Comparison of ENCODE assay signal across 29 mouse cellular contexts in genomic region chr9:116795240-116795955, GRCm38 (mm10).
DNase-seq lines count a peak whose midpoint lies in the region; ATAC-seq and TF ChIP-seq lines count a peak whose summit lies in the region.
"Had no signal": no experiment of that assay in that cellular context is flagged by ENCODE, and none has a peak within 500 bp of the region (broad histone marks: within the 10 kb centered on the region; RNA-seq: fewer than 3 reads in every experiment).

No protein-coding gene starts in this region.

- 0 out of 2 replicates have a peak overlapping the region, but pooled peaks have one; percentile 4 for H3K27ac ChIP-seq in hindbrain, embryonic 12.5 days
- no peak overlapping the region for H3K27ac ChIP-seq in hindbrain, embryonic 13.5 days
- H3K27ac ChIP-seq in forebrain, embryonic 14.5 days (ENCODE audit: low read depth, low read length): no peak overlapping the region
- H3K27ac ChIP-seq in forebrain, postnatal 0 days (ENCODE audit: low read depth, low read length): no peak overlapping the region; the same call in 1 of the 2 replicates
- H3K27ac ChIP-seq: embryonic facial prominence, embryonic 12.5 days; embryonic facial prominence, embryonic 15.5 days; heart, embryonic 15.5 days; hindbrain, embryonic 10.5 days; hindbrain, embryonic 15.5 days had no signal

- no peak overlapping the region for H3K4me3 ChIP-seq in hindbrain, embryonic 12.5 days
- H3K4me3 ChIP-seq in hindbrain, embryonic 13.5 days: no peak overlapping the region
- H3K4me3 ChIP-seq in forebrain, embryonic 14.5 days (ENCODE audit: low read depth, low read length): no peak overlapping the region
- no peak overlapping the region for H3K4me3 ChIP-seq in forebrain, postnatal 0 days (ENCODE audit: low read depth, low read length)
- H3K4me3 ChIP-seq: embryonic facial prominence, embryonic 12.5 days; embryonic facial prominence, embryonic 15.5 days; heart, embryonic 12.5 days; heart, embryonic 15.5 days; hindbrain, embryonic 10.5 days; hindbrain, embryonic 15.5 days had no signal

- H3K27me3 ChIP-seq in hindbrain, embryonic 12.5 days: no peaks in the 10 kb centered on the region
- no peaks in the 10 kb centered on the region for H3K27me3 ChIP-seq in hindbrain, embryonic 13.5 days
- peaks cover 20% of the 10 kb centered on the region for H3K27me3 ChIP-seq in forebrain, embryonic 14.5 days (replicated peaks; ENCODE audit: control insufficient read depth, insufficient read depth, low read length)
- peaks cover 14% of the 10 kb centered on the region; the same call in 1 of the 2 replicates for H3K27me3 ChIP-seq in forebrain, postnatal 0 days (ENCODE audit: insufficient read depth, low read length)
- H3K27me3 ChIP-seq: CH12.LX; embryonic facial prominence, embryonic 12.5 days; embryonic facial prominence, embryonic 15.5 days; heart, embryonic 12.5 days; heart, embryonic 15.5 days; hindbrain, embryonic 15.5 days; Patski had no signal

- H3K9ac ChIP-seq in hindbrain, embryonic 12.5 days: no peak overlapping the region
- H3K9ac ChIP-seq in hindbrain, embryonic 13.5 days: no peak overlapping the region
- no peak overlapping the region for H3K9ac ChIP-seq in forebrain, embryonic 14.5 days (ENCODE audit: low read length)
- no peak overlapping the region for H3K9ac ChIP-seq in forebrain, postnatal 0 days
- H3K9ac ChIP-seq: embryonic facial prominence, embryonic 12.5 days; embryonic facial prominence, embryonic 15.5 days; heart, embryonic 12.5 days; heart, embryonic 15.5 days; hindbrain, embryonic 15.5 days had no signal

- no peaks in the 10 kb centered on the region for H3K4me1 ChIP-seq in hindbrain, embryonic 12.5 days
- H3K4me1 ChIP-seq in hindbrain, embryonic 13.5 days (replicated peaks): no peaks in the 10 kb centered on the region
- H3K4me1 ChIP-seq in forebrain, embryonic 14.5 days (ENCODE audit: control insufficient read depth, insufficient read depth, low read length): no peaks in the 10 kb centered on the region; the same call in 1 of the 2 replicates
- H3K4me1 ChIP-seq in forebrain, postnatal 0 days (ENCODE audit: insufficient read depth): no peaks in the 10 kb centered on the region
- H3K4me1 ChIP-seq: embryonic facial prominence, embryonic 12.5 days; embryonic facial prominence, embryonic 15.5 days; heart, embryonic 12.5 days; heart, embryonic 15.5 days; hindbrain, embryonic 10.5 days; hindbrain, embryonic 15.5 days had no signal

- TF ChIP-seq CTCF in forebrain, postnatal 0 days (IDR thresholded peaks at IDR 0.05; ENCODE audit: low read depth): no peak

- H3K36me3 ChIP-seq in hindbrain, embryonic 12.5 days: no peaks in the 10 kb centered on the region
- H3K36me3 ChIP-seq in hindbrain, embryonic 13.5 days: no peaks in the 10 kb centered on the region
- no peaks in the 10 kb centered on the region for H3K36me3 ChIP-seq in forebrain, embryonic 14.5 days (ENCODE audit: control insufficient read depth, insufficient read depth, low read length)
- H3K36me3 ChIP-seq in forebrain, postnatal 0 days (ENCODE audit: insufficient read depth): no peaks in the 10 kb centered on the region
- H3K36me3 ChIP-seq: embryonic facial prominence, embryonic 12.5 days; G1E; heart, embryonic 15.5 days; hindbrain, embryonic 10.5 days; hindbrain, embryonic 15.5 days had no signal

- DNase-seq in forebrain, embryonic 14.5 days (ENCODE audit: low spot score): peak; percentile 68
- DNase-seq in forebrain, postnatal 0 days: no peak
- DNase-seq in gastrocnemius, postnatal 4 days (ENCODE audit: low spot score in 2 of 2): no peak
- no peak for DNase-seq in kidney, adult 9 months
- DNase-seq: adrenal gland, postnatal 10 days; adrenal gland, postnatal 36 days; B cell, adult 2 months; cerebellum, adult 11 months; cerebellum, adult 2 months; cerebellum, adult 9-11 months; cerebellum, postnatal 25 days; gastrocnemius, postnatal 10 days; gastrocnemius, postnatal 36 days; heart, adult 11 months; heart, postnatal 10 days; heart, postnatal 36 days; kidney, adult 2 months had no signal

- 37% methylated on average over 2 of the region's 2 CpGs for WGBS in hindbrain, embryonic 12.5 days
- 27% methylated on average over 2 of the region's 2 CpGs for WGBS in hindbrain, embryonic 13.5 days
- 4% methylated on average over 2 of the region's 2 CpGs for WGBS in forebrain, embryonic 14.5 days
- 19% methylated on average over 2 of the region's 2 CpGs for WGBS in forebrain, postnatal 0 days

- no peak overlapping the region for H3K4me2 ChIP-seq in hindbrain, embryonic 12.5 days (replicated peaks)
- no peak overlapping the region for H3K4me2 ChIP-seq in hindbrain, embryonic 13.5 days
- H3K4me2 ChIP-seq in forebrain, embryonic 14.5 days (ENCODE audit: low read length): no peak overlapping the region
- no peak overlapping the region for H3K4me2 ChIP-seq in forebrain, postnatal 0 days (ENCODE audit: low read depth)
- H3K4me2 ChIP-seq: embryonic facial prominence, embryonic 12.5 days; embryonic facial prominence, embryonic 15.5 days; heart, embryonic 12.5 days; heart, embryonic 15.5 days; hindbrain, embryonic 15.5 days had no signal

- ATAC-seq in hindbrain, embryonic 12.5 days (ENCODE audit: low FRiP score): no peak
- ATAC-seq in hindbrain, embryonic 13.5 days (ENCODE audit: low FRiP score): no peak
- ATAC-seq in forebrain, embryonic 14.5 days: peak; percentile 82
- peak; percentile 67; the same call in 1 of the 2 replicates for ATAC-seq in forebrain, postnatal 0 days
- ATAC-seq: intestine, postnatal 0 days; Patski had no signal

- no peaks in the 10 kb centered on the region for H3K9me3 ChIP-seq in hindbrain, embryonic 12.5 days (replicated peaks)
- H3K9me3 ChIP-seq in hindbrain, embryonic 13.5 days: no peaks in the 10 kb centered on the region
- no peaks in the 10 kb centered on the region for H3K9me3 ChIP-seq in forebrain, embryonic 14.5 days (replicated peaks; ENCODE audit: control insufficient read depth, low read length)
- H3K9me3 ChIP-seq in forebrain, postnatal 0 days (ENCODE audit: low read length): no peaks in the 10 kb centered on the region
- H3K9me3 ChIP-seq: embryonic facial prominence, embryonic 12.5 days; embryonic facial prominence, embryonic 15.5 days; heart, embryonic 15.5 days; hindbrain, embryonic 10.5 days; hindbrain, embryonic 15.5 days had no signal

Comparison
In these comparisons a context has a peak if more than half of its experiments do, and no peak if none do; other contexts are left out.
1. ATAC-seq: peak in forebrain, embryonic 14.5 days (single experiment) and forebrain, postnatal 0 days (single experiment); none in hindbrain, embryonic 12.5 days (single experiment) and hindbrain, embryonic 13.5 days (single experiment).